Mouse (Mus musculus) neural tube, embryonic 12.5 days (tissue): ENCODE data around the gene Gipc3. TPM values are rescaled to one million over a fixed set of nuclear protein-coding genes. Genes with fewer than 3 reads are reported as not detected.

Experiments
- ATAC-seq: fragments of 200-750 bp; cut with Nextera tagmentation; 2 replicates; pipeline ENCODE4 v1.8.0; 2017; ENCODE audit warnings: low read depth, mild to moderate bottlenecking, moderate TSS enrichment, moderate library complexity; ENCODE audit not compliant: low FRiP score
- H3K27ac ChIP-seq: fragments of 300-500 bp; sonication (generic); 2 replicates; pipeline ENCODE4 v1.5.1; 2016
- H3K27me3 ChIP-seq: fragments of 300-500 bp; sonication (generic); replicated peaks from 2 replicates; pipeline ENCODE4 v1.6.1; 2016; ENCODE audit warnings: mild to moderate bottlenecking
- H3K36me3 ChIP-seq: fragments of 300-500 bp; sonication (generic); 2 replicates; pipeline ENCODE4 v1.6.1; 2016; ENCODE audit warnings: mild to moderate bottlenecking
- H3K4me1 ChIP-seq: fragments of 300-500 bp; sonication (generic); 2 replicates; pipeline ENCODE4 v1.6.1; 2016
- H3K4me2 ChIP-seq: fragments of 300-500 bp; sonication (generic); replicated peaks from 2 replicates; pipeline ENCODE4 v1.6.1; 2016; ENCODE audit warnings: mild to moderate bottlenecking
- H3K4me3 ChIP-seq: fragments of 300-500 bp; sonication (generic); 2 replicates; pipeline ENCODE4 v1.5.1; 2016
- H3K9ac ChIP-seq: fragments of 300-500 bp; sonication (generic); 2 replicates; pipeline ENCODE4 v1.6.1; 2016; ENCODE audit warnings: mild to moderate bottlenecking
- H3K9me3 ChIP-seq: fragments of 300-500 bp; sonication (generic); 2 replicates; pipeline ENCODE4 v1.6.1; 2016; ENCODE audit warnings: mild to moderate bottlenecking
- WGBS: fragments of 180-500 bp; shearing (Covaris S2); methylation state at CpG from one replicate; pipeline ENCODE4 v1.1.7; 2016; 5-methylcytosine and 5-hydroxymethylcytosine counted together
- polyA plus RNA-seq: library from polyadenylated mRNA; unstranded; fragments of >200 nt; fragmentation: Nextera tagmentation; extraction: Ambion mirVana; gene quantifications from 2 replicates; pipeline ENCODE4 v1.2.1, GENCODE M21; 2016

The Gipc3 gene
- polyA plus RNA-seq, 1 experiment from 2014 or later: not detected

DNA sequence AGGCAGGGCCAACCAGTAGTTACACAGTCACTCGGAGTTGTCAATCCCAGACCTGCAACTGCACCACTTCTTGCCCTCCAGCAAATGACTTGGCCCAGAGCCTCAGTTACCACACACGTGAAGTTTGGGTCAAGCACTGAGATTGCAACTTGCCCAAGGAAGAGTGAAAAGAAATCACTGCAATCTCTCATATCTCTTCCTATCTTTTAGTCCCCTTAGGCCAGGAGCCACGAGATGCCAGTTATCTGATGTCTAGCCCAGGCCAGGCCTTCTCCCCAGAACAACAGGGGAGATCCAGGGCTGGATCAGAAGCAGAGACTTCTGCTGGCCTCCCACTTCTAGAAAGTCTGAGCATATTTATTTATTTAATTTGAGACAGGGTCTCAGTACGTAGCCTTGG is 12.5 kb upstream of the Gipc3 start:
- Histone ChIP-seq H3K4me2 (no peak overlapping the region), H3K27ac (no peak overlapping the region), H3K27me3 (0 out of 2 replicates have a peak, but pooled peaks cover 2% of the 10 kb centered on the region), H3K9ac (no peak overlapping the region), H3K36me3 (no peaks in the 10 kb centered on the region), H3K4me3 (no peak overlapping the region), H3K9me3 (no peaks in the 10 kb centered on the region), H3K4me1 (peaks cover 22% of the 10 kb centered on the region)
- no peak for ATAC-seq
- 78% methylated on average over 4 of the region's 4 CpGs for WGBS

DNA sequence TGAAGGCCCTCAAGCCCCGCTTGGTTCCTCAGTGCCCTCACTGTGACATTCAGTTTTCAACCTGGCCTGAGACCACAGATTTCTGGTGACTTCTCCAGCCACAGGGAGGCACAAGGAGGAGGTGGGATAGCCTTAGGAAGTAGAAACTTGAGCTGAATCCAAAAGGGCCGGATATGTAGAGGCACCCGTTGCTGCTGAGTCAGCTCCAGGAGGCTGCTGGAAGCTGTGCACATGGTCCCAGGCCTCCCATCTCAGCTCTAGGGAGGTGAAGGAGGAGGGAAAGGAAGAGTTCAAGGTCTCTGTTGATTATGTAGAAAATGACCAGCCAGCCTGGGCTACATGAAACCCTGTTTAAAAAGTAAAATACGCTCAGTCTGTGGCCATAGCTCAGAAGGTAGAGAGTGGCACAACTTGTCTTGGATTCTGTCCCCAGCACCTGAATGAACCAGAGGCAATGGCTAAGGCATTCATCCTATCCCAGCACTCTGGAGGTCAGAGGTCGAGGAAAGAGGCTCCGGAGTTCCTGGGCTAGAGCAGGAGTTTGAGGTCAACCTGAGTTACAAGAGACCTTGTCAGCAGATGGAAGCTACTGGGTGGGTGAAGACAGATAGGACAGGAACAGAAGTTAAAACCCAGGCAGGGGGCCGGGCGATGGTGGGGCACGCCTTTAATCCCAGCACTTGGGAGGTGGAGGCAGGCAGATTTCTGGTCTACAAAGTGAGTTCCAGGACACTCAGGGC is 11.8 kb upstream of the Gipc3 start:
- H3K27me3 ChIP-seq: 0 out of 2 replicates have a peak, but pooled peaks cover 2% of the 10 kb centered on the region
- H3K27ac ChIP-seq: no peak overlapping the region
- H3K9ac ChIP-seq: no peak overlapping the region
- no peak overlapping the region for H3K4me2 ChIP-seq
- peaks cover 20% of the 10 kb centered on the region for H3K4me1 ChIP-seq
- ATAC-seq: no peak
- H3K9me3 ChIP-seq: no peaks in the 10 kb centered on the region
- H3K36me3 ChIP-seq: no peaks in the 10 kb centered on the region
- H3K4me3 ChIP-seq: no peak overlapping the region
- 78% methylated on average over 9 of the region's 9 CpGs for WGBS

DNA sequence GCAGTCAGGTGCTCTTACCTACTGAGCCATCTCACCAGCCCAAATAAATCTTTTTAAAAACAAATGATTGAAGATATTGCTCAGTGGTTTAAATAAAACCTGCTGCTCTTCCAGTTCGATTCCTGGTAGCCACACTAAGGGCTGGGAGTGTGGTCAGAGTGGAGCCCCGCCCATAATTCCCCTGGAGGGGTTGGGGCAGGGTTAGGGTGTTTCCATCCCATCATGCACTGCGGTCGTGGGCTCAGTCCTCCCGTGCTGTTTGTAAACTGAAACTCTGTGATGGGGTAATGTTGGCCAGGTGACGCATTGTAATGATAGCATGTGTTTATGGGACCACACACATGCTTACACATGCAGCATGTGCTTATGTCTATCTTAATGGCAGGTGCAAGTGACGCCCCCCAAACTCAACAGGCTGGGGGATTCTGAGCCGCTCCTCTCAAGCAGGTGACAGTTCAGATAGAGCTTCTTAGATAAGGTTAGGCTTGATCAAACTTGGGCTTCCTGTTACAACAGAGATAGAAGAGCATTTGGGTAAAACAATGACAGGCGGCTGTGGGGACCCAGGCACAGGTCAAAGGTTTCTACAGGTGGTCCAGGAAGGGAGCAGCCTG is 8.7 kb upstream of the Gipc3 start:
- Histone ChIP-seq H3K9ac (no peak overlapping the region), H3K27ac (no peak overlapping the region), H3K9me3 (no peaks in the 10 kb centered on the region), H3K4me1 (peaks cover 22% of the 10 kb centered on the region), H3K4me2 (no peak overlapping the region), H3K4me3 (no peak overlapping the region), H3K27me3 (peaks cover 10% of the 10 kb centered on the region; the same call in 1 of the 2 replicates), H3K36me3 (peaks cover 8% of the 10 kb centered on the region; the same call in 1 of the 2 replicates)
- 24% methylated on average over 9 of the region's 9 CpGs for WGBS
- no peak for ATAC-seq

DNA sequence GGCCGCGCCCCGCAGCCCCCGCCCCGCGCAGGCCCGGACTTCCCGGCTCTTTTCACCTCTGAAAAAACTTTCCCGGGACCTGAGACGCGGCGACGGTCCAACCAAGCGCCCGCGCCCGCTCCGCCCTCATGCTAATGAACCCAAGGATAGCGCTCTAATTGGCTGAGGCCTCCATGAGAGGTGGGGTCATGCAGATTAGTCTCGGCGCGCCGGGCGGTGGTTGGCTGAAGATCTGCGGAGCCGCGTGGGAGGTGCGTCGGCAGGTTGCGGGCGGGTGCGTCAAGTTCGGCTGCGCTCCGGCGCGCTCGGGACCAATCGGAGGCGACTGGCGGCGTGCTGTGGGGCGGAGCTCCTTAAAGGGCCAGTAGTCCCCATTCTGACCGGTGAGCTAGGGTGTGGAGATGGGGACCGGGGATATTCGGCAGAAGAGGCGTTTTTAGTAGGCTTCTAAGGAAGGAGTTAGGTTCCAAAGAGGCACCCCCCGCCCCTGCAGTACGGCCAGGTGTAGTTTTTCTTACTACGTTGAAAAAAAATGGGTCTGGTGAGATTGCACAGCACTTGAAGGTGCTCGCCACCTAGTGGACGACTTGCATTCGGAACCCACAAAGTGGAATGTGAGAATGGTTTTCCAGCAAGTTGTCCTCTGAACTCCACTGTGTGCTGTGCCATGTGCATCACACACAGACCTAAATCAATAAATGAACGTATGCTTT is 7.4 kb upstream of the Gipc3 start, which contains the start of gene Hmg20b:
TSS of gene Hmg20b (minus strand) at position 130 of the 713 bp plus-strand sequence.
- peaks cover 13% of the 10 kb centered on the region; the same call in 1 of the 2 replicates for H3K36me3 ChIP-seq
- peaks cover 26% of the 10 kb centered on the region for H3K4me1 ChIP-seq
- H3K4me3 ChIP-seq: peak within 1 kb of the TSS; percentile 76
- H3K9me3 ChIP-seq: no peaks in the 10 kb centered on the region
- H3K4me2 ChIP-seq: peak within 1 kb of the TSS; percentile 94
- no peak within 1 kb of the TSS for H3K27ac ChIP-seq
- peaks cover 20% of the 10 kb centered on the region; the same call in 1 of the 2 replicates for H3K27me3 ChIP-seq
- under 1% methylated on average over 54 of the region's 54 CpGs for WGBS
- ATAC-seq: peak; percentile 95
- H3K9ac ChIP-seq: peak within 1 kb of the TSS; percentile 74

DNA sequence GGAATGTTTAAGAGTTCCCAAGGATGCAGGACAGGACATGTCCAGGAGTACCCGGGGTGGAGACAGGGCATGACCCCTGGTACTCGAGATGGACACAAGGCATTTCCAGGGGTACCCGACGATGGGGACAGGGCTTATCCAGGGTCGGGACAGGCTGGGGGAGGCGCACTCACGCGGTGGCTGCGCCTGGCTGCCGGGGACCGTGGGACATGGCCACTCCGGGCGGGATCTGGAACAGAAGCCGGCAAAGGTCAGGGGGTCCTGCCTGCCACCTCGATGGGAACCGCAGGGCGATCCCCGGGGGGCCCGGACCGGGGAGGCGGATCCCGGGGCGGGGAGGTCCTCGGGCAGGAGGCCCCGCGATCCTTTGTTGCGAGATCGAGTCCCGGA is 6.9 kb upstream of the Gipc3 start:
- no peak overlapping the region for H3K27ac ChIP-seq
- H3K4me1 ChIP-seq: peaks cover 26% of the 10 kb centered on the region
- peaks cover 15% of the 10 kb centered on the region; the same call in 1 of the 2 replicates for H3K36me3 ChIP-seq
- H3K4me2 ChIP-seq: peak overlapping the region; percentile 94
- H3K27me3 ChIP-seq: peaks cover 26% of the 10 kb centered on the region
- peak overlapping the region; percentile 74 for H3K9ac ChIP-seq
- H3K4me3 ChIP-seq: peak overlapping the region; percentile 76
- ATAC-seq: peak; percentile 22
- under 1% methylated on average over 29 of the region's 29 CpGs for WGBS
- no peaks in the 10 kb centered on the region for H3K9me3 ChIP-seq

DNA sequence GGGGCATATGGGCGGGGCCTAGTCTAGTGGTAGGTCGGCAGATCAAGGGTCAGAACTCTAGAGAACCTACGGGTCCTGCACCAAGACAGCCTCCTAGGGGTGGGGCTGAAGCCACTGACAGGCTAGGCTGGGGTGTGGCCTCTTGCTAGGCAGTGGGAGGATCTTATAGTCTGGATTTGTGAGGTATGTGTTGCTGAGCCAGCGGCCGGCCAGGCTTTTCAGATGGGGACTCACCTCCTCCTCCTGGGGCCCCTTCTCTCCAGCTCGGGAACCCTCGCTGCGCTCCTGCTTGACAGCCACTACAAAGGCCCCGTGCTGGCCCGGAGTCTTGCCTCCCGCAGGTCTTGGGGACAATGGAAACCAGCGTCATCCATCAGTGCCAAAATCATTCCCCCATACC is 6.1 kb upstream of the Gipc3 start:
- Histone ChIP-seq H3K27ac (no peak overlapping the region), H3K27me3 (peaks cover 34% of the 10 kb centered on the region)

DNA sequence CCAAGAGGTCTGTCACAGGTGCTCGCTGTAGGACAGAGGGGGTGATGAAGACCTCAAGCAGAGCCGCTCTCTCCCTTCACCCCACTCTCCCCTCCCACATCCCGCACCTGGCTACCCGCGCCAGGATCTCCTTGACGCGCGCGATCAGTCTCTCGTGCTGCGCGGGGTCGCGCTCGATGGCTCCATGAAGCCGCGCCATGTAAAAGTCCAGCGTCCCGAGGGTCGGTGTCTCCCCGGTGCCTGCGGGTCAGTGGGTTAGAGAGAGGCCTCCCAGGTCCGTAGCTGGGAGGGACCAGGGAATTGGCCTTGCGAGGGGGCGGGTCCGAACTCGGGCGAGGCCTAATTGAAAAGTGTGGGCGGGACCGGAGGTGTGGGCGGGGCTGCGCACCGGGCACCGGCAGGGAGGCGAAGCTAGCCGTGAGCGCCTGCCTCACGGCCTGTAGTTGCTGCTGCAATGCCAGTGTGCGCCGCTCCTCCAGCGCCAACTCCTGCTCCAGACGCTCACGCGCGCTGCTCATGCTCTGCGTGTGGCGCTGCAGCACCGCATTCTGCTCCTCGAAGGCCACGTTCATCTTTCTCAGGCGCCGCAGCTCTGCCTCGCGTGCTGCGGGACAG is 3.5 kb upstream of the Gipc3 start:
- Histone ChIP-seq H3K4me1 (peaks cover 34% of the 10 kb centered on the region), H3K27ac (no peak overlapping the region), H3K27me3 (peaks cover 54% of the 10 kb centered on the region), H3K9ac (peak overlapping the region; percentile 46; the same call in 1 of the 2 replicates), H3K36me3 (peaks cover 15% of the 10 kb centered on the region; the same call in 1 of the 2 replicates), H3K9me3 (no peaks in the 10 kb centered on the region), H3K4me2 (peak overlapping the region; percentile 50), H3K4me3 (peak overlapping the region; percentile 16; the same call in 1 of the 2 replicates)
- WGBS: 5% methylated on average over 55 of the region's 55 CpGs
- no peak for ATAC-seq

More for the DNA sequence above, 6.1 kb upstream of the Gipc3 start:
- Histone ChIP-seq H3K36me3 (peaks cover 15% of the 10 kb centered on the region; the same call in 1 of the 2 replicates), H3K4me1 (peaks cover 26% of the 10 kb centered on the region), H3K4me3 (peak overlapping the region; percentile 76; the same call in 1 of the 2 replicates), H3K4me2 (peak overlapping the region; percentile 94), H3K9ac (peak overlapping the region; percentile 74; the same call in 1 of the 2 replicates), H3K9me3 (no peaks in the 10 kb centered on the region)
- 2% methylated on average over 12 of the region's 12 CpGs for WGBS
- no peak for ATAC-seq

DNA sequence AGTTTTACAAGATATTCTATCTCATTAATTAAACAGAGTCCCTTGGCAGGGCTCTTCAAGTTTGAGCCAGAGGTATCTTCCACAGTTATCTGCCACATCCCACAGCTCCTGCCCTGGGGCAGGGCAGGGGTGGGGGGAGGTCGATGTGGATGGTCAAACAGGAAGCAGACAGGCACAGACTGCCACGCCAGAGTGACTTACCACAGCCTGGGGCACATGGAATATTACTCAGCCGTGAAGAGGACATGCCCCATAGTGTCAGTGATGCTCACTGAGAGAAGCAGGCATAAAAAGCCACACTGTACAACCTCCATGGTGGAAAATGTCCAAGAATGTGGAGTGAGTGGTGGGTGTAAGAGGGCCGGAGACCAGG is 2.1 kb upstream of the Gipc3 start:
- no peak for ATAC-seq
- Histone ChIP-seq H3K4me3 (no peak overlapping the region), H3K9ac (no peak overlapping the region), H3K4me2 (no peak overlapping the region), H3K27me3 (peaks cover 67% of the 10 kb centered on the region), H3K9me3 (no peaks in the 10 kb centered on the region), H3K27ac (no peak overlapping the region), H3K4me1 (peaks cover 34% of the 10 kb centered on the region), H3K36me3 (peaks cover 15% of the 10 kb centered on the region; the same call in 1 of the 2 replicates)
- WGBS: 80% methylated on average over 4 of the region's 4 CpGs

DNA sequence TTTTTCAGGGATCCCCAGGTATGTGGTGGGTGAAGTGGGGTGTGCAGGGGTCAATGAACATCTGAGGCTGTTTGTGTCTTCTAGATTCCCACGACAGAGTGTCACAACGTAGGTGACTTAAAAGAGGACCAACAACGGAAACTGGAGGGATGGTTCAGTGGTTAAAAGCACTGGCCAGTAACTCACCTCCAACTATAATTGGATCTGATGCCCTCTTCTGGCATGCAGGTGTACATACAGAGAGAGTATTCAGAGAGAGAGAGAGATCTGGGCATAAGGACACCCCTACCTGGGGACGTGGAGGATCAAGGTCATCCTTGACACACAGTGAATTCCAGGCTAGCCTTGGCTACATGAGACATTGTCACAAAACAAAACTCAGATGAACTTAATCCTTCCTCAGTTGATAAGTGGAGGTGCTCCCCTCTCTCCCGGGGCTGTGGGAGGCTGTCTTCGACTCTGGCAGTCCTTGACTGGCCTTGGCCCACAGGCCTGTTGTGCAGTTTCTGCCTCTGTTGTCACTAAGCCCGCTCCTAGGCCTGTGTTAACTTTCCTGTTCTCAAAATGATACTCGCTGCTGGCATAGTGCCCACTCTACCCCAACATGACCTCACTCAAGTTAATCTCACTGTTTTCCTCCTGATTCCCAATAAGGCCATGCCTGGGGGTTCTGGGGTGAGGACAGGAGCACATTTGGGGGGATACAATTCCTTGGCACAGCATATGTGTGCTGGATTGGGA is 1.5 kb upstream of the Gipc3 start:
- no peaks in the 10 kb centered on the region for H3K9me3 ChIP-seq

DNA sequence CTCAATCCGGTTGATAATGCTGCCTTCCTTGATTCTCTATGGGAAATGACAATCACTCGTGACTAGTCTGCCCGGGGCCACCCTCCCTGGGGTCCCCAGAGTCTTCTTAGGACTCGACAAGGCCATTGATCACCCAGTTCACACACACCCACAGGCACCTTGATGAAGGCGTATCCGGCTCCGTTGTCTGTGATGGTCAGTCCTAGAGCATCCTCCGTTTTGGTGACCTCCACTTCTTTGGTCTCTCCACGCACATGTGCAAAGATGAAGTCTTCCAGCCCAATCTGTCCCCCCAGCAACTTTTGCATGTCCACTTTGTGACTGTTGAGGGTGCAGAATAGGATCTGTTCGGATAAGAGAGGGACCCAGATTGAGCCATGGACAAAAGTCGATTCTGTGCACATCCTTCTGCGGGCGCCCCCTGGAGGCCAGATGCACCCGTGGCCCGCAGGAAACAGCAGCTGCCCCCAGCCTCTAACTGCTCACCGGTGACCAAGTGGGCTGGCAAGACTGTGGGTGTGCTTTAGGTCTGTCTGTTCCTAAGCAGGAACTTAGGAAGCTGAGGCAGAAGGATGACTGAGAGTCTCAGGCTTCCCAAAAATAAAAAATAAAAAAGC is 1.6 kb downstream of the Gipc3 start:
- Histone ChIP-seq H3K4me3 (no peak overlapping the region), H3K9me3 (no peaks in the 10 kb centered on the region), H3K36me3 (peaks cover 7% of the 10 kb centered on the region; the same call in 1 of the 2 replicates), H3K9ac (no peak overlapping the region), H3K27me3 (peaks cover 68% of the 10 kb centered on the region), H3K4me1 (peaks cover 9% of the 10 kb centered on the region), H3K4me2 (no peak overlapping the region), H3K27ac (no peak overlapping the region)
- no peak for ATAC-seq
- WGBS: 34% methylated on average over 16 of the region's 16 CpGs

More for the DNA sequence above, 1.5 kb upstream of the Gipc3 start:
- ATAC-seq: no peak
- peaks cover 67% of the 10 kb centered on the region for H3K27me3 ChIP-seq
- no peak overlapping the region for H3K4me2 ChIP-seq
- no peak overlapping the region for H3K9ac ChIP-seq
- H3K27ac ChIP-seq: no peak overlapping the region
- peaks cover 30% of the 10 kb centered on the region for H3K4me1 ChIP-seq
- peaks cover 15% of the 10 kb centered on the region; the same call in 1 of the 2 replicates for H3K36me3 ChIP-seq
- WGBS: 55% methylated on average over 8 of the region's 8 CpGs
- no peak overlapping the region for H3K4me3 ChIP-seq
